Mouse (Mus musculus): Measurements from ENCODE around the gene Prr29. TPM values are rescaled to one million over a fixed set of nuclear protein-coding genes. Genes with fewer than 3 reads are reported as not detected.
A peak's percentile ranks its signal among the peaks of the same experiment; 100 is the strongest.

Prr29 gene
- total RNA-seq (2021) = not detected
- long read RNA-seq, experiment 1 = 0 reads
- long read RNA-seq, experiment 2 = 0 reads

GRCm38 (mm10) chr11:106365366-106365765, at the start of gene Prr29:
Gene Prr29, plus strand, starts transcription at chr11:106365472.
- DNase-seq (ENCODE audit: extremely low spot score in 1 of 2, low spot score in 2 of 2) = no peak
- intact Hi-C loops (cut with DNase I) = loop anchor here (5.0 kb wide), 1 partner anchor 63 kb away; the partner anchor contains the start of gene Gh
- TF ChIP-seq CTCF (IDR thresholded peaks at IDR 0.05) = no peak
- Histone ChIP-seq H3K4me3 (no peak within 1 kb of the TSS), H3K27ac (no peak within 1 kb of the TSS)

- no peak overlapping the region for H3K27ac ChIP-seq
- no peak for TF ChIP-seq CTCF (IDR thresholded peaks at IDR 0.05)
- DNase-seq (ENCODE audit: extremely low spot score in 1 of 2, low spot score in 2 of 2) = no peak
- H3K4me3 ChIP-seq = no peak overlapping the region
- intact Hi-C loops (cut with DNase I) = no loop called here
Observed at GRCm38 (mm10) chr11:106316416-106316815, 48.9 kb upstream of the Prr29 start.

- no peak for DNase-seq (ENCODE audit: extremely low spot score in 1 of 2, low spot score in 2 of 2)
- no peak overlapping the region for H3K4me3 ChIP-seq
- TF ChIP-seq CTCF (IDR thresholded peaks at IDR 0.05) = no peak
- intact Hi-C loops (cut with DNase I) = no loop called here
- H3K27ac ChIP-seq = no peak overlapping the region
Observed at GRCm38 (mm10) chr11:106317801-106318200, 47.5 kb upstream of the Prr29 start.

- no peak overlapping the region for H3K27ac ChIP-seq
- peak in 1 of 2 experiments; percentile 23 for DNase-seq (ENCODE audit: extremely low spot score in 1 of 2, low spot score in 2 of 2)
- TF ChIP-seq CTCF (IDR thresholded peaks at IDR 0.05) = no peak
- H3K4me3 ChIP-seq = no peak overlapping the region
- intact Hi-C loops (cut with DNase I) = no loop called here
Observed at GRCm38 (mm10) chr11:106318406-106319366, 46.6 kb upstream of the Prr29 start.

GRCm38 (mm10) chr11:106324858-106325257, 40.4 kb upstream of the Prr29 start:
- Histone ChIP-seq H3K4me3 (no peak overlapping the region), H3K27ac (no peak overlapping the region)
- DNase-seq (ENCODE audit: extremely low spot score in 1 of 2, low spot score in 2 of 2) = no peak
- intact Hi-C loops (cut with DNase I) = loop anchor here (5.0 to 10.0 kb wide), 2 partner anchors 68 to 300 kb away; partner anchors contain the start of genes Ftsj3 and Psmc5
- TF ChIP-seq CTCF (IDR thresholded peaks at IDR 0.05) = no peak

- H3K4me3 ChIP-seq = no peak overlapping the region
- peak; percentile 86 for TF ChIP-seq CTCF (IDR thresholded peaks at IDR 0.05)
- DNase-seq (ENCODE audit: extremely low spot score in 1 of 2, low spot score in 2 of 2) = peak; percentile 56 to 64
- H3K27ac ChIP-seq = no peak overlapping the region
- intact Hi-C loops (cut with DNase I) = loop anchor here (5.0 to 10.0 kb wide), 2 partner anchors 68 to 299 kb away; partner anchors contain the start of genes Ftsj3 and Psmc5
Observed at GRCm38 (mm10) chr11:106325566-106326206, 39.6 kb upstream of the Prr29 start.

GRCm38 (mm10) chr11:106326475-106326874, 38.8 kb upstream of the Prr29 start:
- no peak for TF ChIP-seq CTCF (IDR thresholded peaks at IDR 0.05)
- Histone ChIP-seq H3K27ac (no peak overlapping the region), H3K4me3 (no peak overlapping the region)
- DNase-seq (ENCODE audit: extremely low spot score in 1 of 2, low spot score in 2 of 2) = no peak
- intact Hi-C loops (cut with DNase I) = loop anchor here (5.0 to 10.0 kb wide), 2 partner anchors 69 to 298 kb away; partner anchors contain the start of genes Ftsj3 and Psmc5

- intact Hi-C loops (cut with DNase I) = loop anchor here (2.0 to 10.0 kb wide), 3 partner anchors 62 to 296 kb away; partner anchors contain the start of genes Ftsj3 and Psmc5
Observed at GRCm38 (mm10) chr11:106328521-106328920, 36.8 kb upstream of the Prr29 start.

GRCm38 (mm10) chr11:106329128-106329527, 36.1 kb upstream of the Prr29 start:
- intact Hi-C loops (cut with DNase I) = loop anchor here (2.0 to 10.0 kb wide), 3 partner anchors 62 to 296 kb away; partner anchors contain the start of genes Ftsj3 and Psmc5
- Histone ChIP-seq H3K4me3 (no peak overlapping the region), H3K27ac (no peak overlapping the region)
- no peak for TF ChIP-seq CTCF (IDR thresholded peaks at IDR 0.05)
- DNase-seq (ENCODE audit: extremely low spot score in 1 of 2, low spot score in 2 of 2) = no peak

More at GRCm38 (mm10) chr11:106328521-106328920, 36.8 kb upstream of the Prr29 start:
- DNase-seq (ENCODE audit: extremely low spot score in 1 of 2, low spot score in 2 of 2) = no peak
- no peak for TF ChIP-seq CTCF (IDR thresholded peaks at IDR 0.05)
- no peak overlapping the region for H3K4me3 ChIP-seq
- H3K27ac ChIP-seq = no peak overlapping the region

- Histone ChIP-seq H3K4me3 (no peak overlapping the region), H3K27ac (no peak overlapping the region)
- peak; percentile 46 for TF ChIP-seq CTCF (IDR thresholded peaks at IDR 0.05)
- no peak for DNase-seq (ENCODE audit: extremely low spot score in 1 of 2, low spot score in 2 of 2)
- intact Hi-C loops (cut with DNase I) = loop anchor here (2.0 to 10.0 kb wide), 3 partner anchors 61 to 295 kb away; partner anchors contain the start of genes Ftsj3 and Psmc5
Observed at GRCm38 (mm10) chr11:106329682-106330081, 35.6 kb upstream of the Prr29 start.

- Histone ChIP-seq H3K27ac (no peak overlapping the region), H3K4me3 (no peak overlapping the region)
- TF ChIP-seq CTCF (IDR thresholded peaks at IDR 0.05) = no peak
- intact Hi-C loops (cut with DNase I) = no loop called here
- no peak for DNase-seq (ENCODE audit: extremely low spot score in 1 of 2, low spot score in 2 of 2)
Observed at GRCm38 (mm10) chr11:106332458-106332857, 32.8 kb upstream of the Prr29 start.
